Mouse (Mus musculus): ENCODE data around the gene Cd300ld4.
"Not testable (repeated sequence)": the region's sequence is repeated elsewhere in the genome, so short reads cannot be mapped to it uniquely, and the experiment has no call there.

Gene Cd300ld4

DNA sequence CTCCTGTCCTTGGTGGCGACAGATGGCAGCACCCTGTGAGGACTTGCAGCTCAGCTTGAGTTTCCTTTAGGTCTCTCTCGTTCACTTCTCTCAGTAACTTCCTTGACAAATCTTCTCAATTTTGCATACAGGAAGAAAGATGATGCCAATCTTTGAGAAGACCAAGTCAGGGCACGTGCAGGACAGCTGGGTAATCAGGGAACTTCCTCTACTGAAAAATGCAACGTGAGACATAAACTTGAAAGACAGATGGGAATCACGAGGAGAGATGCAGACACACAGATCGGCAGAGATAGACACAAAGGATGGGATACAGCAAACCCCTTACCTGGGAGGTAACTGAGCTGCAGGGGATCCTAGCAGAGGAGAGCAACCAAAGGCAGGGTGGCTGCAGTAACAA is at the start of gene Cd300ld4:
Gene Cd300ld4 (minus strand): TSS at position 101 of the 400 bp plus-strand sequence.
- DNase-seq (ENCODE audit: low read depth, low spot score) = not testable (repeated sequence)

DNA sequence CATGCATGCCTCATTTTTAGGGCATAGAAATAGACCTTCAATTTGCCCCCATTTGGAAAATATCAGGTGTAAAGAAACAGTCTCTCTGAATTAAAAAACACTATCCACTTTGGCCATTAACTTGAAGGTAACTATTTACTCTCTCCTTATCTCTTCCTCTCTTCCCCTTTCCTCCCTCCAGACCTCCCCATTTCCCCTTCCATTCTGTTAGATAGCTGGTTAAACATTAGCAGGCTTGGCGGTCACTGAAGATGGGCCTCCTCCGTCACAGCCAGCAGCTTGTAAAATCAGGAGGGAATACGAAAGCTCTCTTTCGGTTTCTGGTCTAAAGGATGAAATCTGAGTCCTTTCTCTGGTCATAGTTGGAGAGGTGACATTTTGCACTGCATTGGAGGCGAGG is 49.0 kb upstream of the Cd300ld4 start:
- DNase-seq (ENCODE audit: low read depth, low spot score) = no peak

DNA sequence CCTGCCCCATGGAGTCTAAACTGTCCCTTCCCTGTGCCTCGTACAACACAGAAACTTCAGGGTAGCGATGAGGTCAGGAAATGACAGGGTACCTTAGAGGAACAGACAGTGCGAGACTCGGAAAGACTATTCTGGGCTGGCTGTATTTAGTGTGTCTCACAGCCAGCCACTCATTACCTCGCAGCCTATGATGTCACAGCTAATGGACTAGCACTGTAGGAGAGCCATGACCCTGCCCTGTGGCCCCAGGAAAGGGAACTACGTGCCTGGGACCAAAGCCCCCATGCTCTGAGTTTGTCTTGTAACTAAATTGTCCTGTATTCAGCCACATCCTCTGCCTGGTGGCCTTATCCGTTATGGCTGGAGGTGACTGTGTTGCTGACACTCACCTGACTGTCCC is 48.6 kb upstream of the Cd300ld4 start:
- no peak for DNase-seq (ENCODE audit: low read depth, low spot score)

DNA sequence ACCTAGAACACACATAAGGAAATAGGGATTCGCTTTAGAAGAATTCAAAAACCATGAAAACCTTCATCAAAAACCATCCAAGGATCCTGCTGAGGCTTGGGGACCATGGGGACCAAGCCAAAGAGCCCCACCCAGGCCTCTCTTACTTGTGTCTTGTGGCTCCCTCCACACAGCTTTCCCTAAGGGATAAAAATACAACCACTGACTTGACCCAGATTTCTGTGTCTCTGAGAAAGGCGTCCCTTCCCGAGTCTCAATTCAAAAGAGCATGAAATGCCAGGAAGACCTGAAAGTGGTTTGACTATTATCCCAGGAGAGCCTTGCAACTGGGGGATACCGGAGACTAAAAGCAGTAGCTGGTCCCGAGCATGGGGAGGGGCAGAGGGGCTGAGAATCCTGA is 46.2 kb upstream of the Cd300ld4 start:
- DNase-seq (ENCODE audit: low read depth, low spot score) = no peak

DNA sequence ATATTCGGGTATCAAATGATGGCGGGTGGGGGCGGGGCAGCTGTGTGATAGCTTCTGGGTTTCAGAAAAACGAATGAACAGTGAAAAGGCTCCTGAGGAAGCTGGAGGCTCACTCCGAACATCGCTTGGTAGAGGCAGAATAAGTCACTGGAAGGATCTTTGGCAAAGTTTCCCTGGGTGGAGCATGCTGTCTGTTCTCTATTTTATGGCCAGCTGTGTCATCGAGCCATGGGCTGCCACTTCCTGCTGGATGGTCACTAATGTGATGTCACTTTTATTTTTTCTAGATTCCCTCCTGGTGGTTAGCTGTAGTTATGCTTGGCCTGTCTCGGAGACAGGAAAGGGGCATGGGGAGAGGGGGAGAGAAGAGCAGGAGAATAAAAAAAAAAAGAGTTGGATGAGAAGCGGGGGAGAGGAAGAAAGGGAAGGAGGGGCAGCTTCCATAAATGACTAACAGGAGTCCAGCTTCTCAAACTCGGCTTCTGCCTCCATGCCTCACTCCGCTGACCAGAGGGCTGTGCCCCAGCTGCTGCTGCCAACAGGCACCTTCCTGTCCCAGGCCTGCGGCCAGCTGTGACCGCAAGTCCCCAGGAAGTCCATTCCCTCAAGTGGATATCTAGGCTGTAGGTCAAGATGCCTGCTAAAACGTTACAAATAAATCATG is 45.0 kb upstream of the Cd300ld4 start:
- no peak for DNase-seq (ENCODE audit: low read depth, low spot score)

DNA sequence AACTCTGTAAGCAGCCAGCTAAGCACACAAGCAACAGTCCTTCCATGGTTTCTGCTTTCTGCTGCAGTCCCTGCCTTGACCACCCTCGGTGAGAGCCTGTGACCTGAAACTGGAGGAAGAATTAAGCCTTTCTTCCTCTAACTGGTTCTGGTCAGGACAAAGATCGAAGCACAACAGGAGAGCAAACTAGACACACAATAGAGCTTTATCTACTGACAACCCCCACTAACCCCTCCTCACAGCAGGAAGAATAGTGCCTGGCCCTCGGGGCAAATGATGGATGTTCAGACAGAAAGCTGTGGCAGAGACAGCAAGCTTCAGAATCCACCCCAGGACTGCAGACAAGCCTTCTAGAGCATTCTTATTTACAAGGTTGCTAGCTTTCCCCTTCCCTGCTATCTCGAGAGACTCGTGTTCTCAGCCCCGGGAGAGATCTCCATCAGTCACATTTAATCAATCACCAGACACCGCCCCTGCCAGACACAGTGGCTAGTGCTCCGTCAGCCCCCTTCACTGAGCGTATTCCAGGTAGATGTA is 44.3 kb upstream of the Cd300ld4 start:
- DNase-seq (ENCODE audit: low read depth, low spot score) = peak; percentile 49

DNA sequence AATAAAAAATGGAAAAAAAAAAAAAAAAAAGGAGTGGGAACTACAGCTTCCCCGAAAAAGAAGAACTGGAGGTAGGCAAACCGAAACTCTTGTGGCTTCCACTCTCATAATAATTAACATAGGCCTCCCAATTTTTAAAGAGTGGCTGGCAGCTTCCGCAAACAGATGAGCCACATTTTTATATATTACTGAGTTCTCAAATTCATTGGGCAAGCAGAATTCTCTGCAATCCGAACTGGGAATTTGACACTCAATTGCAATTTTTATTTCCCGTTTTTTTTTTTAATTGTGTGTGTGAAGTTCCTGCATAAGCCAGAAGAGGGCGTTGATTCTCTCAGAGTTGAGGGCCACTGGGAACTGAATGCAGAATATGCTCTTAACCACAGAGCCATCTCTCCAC is 40.0 kb upstream of the Cd300ld4 start:
- DNase-seq (ENCODE audit: low read depth, low spot score) = no peak

DNA sequence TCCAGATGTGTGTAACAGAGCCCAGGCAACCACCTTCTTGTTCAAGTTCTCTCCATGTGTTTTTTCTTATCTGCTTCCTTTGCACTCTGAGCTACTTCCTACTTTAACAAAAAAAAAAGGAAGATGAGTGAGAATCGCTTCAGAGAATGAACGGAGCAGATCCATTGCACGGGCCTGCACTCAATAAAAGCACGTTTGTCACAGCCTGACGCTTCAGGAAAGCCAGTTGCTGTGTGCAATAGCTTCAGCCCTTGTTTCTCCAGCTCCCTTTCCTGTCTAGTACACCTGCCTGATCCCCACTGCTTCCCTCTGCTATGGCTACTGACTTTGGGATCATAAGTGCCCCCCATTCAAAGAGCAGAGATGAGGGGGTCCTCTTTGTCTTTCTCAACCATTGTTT is 35.3 kb upstream of the Cd300ld4 start, which contains the start of gene Cd300e:
Gene Cd300e (minus strand): TSS at position 101 of the 400 bp plus-strand sequence.
- no peak for DNase-seq (ENCODE audit: low read depth, low spot score)

DNA sequence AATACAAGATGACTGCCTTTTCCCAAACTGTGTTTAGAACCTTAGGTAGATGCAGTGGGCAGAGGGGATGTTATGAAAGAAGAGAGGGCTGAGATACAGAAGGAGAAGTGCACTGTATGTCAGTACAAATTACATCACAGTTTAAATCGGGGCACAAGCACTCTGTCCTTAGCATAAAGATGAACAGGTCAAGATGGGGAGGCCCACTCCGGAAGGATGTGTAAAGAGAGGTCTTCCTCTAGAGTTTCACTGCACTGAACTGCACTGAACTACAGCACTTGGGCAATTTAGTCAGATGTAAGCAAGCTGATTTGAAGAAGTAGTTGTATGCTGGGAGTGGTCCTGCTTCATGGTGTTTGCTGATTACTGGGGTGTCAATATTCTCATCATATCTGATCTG is 33.0 kb upstream of the Cd300ld4 start:
- no peak for DNase-seq (ENCODE audit: low read depth, low spot score)

DNA sequence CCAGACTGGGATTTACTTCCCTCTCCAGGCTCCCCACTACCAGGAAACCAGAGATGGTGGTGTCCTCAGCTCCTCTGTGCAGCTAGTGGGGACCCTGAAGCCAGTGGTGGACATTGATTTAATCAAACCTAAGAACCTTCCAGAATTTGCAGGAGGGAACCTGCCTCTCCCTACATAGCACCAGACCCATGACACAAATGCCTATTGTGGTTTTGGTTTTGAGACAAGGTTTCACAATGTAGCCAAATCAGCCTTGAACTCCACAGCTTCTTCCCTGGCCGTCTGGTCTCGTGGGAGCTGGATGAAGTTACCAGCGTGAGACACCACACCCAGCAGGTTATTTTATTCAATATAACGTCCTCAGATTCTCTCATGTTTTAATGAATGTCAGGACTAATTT is 31.9 kb upstream of the Cd300ld4 start:
- no peak for DNase-seq (ENCODE audit: low read depth, low spot score)

DNA sequence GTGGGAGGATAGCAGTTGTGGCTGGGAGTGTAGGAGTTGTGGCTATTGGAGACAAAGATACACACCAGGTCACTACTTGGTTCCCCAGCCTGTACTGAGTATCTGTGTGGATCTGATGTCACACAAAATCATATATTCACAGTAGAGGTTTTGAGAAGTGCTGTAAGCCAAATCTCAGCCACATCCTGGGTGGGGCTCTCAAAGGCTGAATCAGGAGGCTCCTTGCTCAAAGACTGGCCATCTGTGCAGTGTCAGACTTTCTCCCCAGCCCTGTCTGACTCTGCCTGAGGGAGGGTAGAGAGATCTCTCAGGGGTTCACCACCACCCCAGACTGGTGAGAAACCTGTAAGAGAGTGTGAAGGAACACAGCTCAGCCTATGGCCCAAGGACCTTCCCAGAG is 27.7 kb upstream of the Cd300ld4 start:
- no peak for DNase-seq (ENCODE audit: low read depth, low spot score)

DNA sequence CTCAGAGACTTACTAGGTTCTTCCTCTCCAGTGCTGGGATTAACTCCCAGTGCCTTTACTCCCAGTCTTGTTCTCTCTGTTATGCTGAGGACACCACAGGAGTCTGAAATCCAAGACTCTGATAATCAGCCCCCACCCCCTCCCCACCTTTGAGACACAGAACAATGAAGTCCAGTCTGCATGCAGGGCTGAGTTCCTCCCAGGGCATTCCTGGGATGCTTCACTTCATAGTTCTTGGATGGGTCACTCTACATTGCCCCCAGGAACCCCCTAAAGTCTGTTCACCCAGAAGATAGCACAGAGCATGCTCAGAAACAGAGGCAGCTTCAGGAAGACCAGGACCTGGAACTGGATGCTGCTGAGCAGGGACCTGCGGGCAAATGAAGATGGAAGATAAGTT is 26.2 kb upstream of the Cd300ld4 start:
- DNase-seq (ENCODE audit: low read depth, low spot score) = no peak

DNA sequence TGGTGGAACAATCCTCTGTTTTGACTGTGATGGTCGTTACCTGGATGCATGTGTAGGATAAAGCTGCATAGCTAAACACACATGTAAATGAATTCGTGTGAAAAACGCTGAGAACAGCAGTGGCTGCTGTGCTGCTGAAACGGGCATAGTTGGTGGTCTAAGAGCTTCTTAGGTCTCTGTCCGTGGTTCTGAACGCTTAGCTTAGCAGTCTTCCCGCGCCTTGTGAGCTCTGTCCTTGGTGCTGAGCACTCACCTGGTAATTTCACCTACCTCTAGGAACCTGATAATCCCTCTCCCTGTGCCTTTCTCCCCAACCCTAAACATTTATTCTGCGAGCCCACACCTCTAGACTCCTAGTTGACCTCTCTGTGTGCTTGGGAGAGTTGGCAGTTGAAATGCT is 25.4 kb upstream of the Cd300ld4 start:
- DNase-seq (ENCODE audit: low read depth, low spot score) = peak; percentile 68

DNA sequence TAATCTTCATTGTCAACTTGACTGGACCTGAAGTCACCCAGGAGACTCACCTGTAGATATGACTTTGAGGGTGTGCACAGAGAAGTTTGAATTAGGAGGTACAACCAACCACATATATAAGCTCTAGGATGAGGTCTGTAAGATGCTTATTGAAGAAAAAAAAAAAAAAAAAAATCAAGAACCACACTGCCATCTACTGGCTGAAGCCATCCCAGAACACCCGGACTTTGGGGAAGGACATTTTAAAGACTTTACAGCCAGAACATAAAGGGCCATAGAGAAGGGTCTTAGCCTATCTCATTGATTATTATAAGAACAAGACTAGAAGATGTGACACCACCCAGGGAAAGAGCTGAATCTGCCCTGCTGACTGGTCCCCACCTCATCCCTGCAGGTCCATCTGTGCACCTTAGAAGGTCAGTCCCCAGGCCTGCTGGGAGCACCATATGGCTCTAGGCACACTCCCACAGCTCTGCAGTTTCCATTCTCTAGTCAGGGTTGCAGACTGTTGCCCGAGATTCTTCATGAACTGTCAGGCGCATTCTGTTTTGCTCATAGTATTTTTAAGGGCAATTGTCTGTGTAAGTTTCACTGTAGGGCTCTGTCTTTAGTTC is 22.6 kb upstream of the Cd300ld4 start:
- DNase-seq (ENCODE audit: low read depth, low spot score) = no peak

DNA sequence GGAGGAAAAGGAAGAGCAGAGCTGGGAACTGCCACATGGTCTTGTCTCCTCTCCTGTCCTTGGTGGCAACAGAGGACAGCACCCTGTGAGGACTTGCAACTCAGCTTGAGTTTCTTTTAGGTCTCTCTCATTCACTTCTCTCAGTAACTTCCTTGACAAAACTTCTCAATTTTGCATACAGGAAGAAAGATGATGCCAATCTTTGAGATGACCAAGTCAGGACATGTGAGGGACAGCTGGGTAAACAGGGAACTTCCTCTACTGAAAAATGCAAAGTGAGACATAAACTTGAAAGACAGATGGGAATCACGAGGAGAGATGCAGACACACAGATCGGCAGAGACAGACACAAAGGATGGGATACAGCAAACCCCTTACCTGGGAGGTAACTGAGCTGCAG is 21.4 kb upstream of the Cd300ld4 start, which contains the start of gene Cd300ld3:
Gene Cd300ld3 (minus strand): TSS at position 151 of the 400 bp plus-strand sequence.
- DNase-seq (ENCODE audit: low read depth, low spot score) = no peak

DNA sequence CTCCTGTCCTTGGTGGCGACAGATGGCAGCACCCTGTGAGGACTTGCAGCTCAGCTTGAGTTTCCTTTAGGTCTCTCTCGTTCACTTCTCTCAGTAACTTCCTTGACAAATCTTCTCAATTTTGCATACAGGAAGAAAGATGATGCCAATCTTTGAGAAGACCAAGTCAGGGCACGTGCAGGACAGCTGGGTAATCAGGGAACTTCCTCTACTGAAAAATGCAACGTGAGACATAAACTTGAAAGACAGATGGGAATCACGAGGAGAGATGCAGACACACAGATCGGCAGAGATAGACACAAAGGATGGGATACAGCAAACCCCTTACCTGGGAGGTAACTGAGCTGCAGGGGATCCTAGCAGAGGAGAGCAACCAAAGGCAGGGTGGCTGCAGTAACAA is 10.9 kb upstream of the Cd300ld4 start, which contains the start of gene Cd300ld5:
Gene Cd300ld5 (minus strand): TSS at position 101 of the 400 bp plus-strand sequence.
- DNase-seq (ENCODE audit: low read depth, low spot score) = not testable (repeated sequence)

DNA sequence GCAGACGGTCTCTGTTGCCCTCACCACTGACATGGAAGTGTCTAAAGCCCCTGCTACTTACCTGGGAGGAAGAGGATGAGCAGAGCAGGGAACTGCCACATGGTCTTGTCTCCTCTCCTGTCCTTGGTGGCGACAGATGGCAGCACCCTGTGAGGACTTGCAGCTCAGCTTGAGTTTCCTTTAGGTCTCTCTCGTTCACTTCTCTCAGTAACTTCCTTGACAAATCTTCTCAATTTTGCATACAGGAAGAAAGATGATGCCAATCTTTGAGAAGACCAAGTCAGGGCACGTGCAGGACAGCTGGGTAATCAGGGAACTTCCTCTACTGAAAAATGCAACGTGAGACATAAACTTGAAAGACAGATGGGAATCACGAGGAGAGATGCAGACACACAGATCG is 10.7 kb downstream of the Cd300ld4 start, which contains the start of gene Cd300ld2:
Gene Cd300ld2 (minus strand): TSS at position 101 of the 400 bp plus-strand sequence.
- DNase-seq (ENCODE audit: low read depth, low spot score) = not testable (repeated sequence)

DNA sequence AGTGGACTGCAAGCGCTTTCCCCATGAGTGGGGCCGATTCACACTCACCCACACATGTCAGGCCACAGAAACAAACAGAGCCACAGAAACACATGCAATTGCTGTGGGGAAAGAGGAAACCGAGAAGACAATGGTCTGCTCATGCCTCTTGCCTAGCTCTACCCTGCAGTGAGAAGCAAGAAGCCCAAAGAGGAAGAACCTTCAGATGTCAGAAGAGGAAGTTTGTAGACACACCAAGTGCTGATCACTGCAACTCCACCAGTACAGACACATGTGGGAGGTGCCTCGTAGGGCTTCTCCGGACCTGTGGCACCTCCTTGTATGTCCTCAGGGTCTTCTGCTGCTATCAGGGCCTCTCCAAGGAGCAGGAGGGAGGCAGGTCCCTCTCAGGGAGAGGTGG is 22.7 kb downstream of the Cd300ld4 start:
- DNase-seq (ENCODE audit: low read depth, low spot score) = no peak

DNA sequence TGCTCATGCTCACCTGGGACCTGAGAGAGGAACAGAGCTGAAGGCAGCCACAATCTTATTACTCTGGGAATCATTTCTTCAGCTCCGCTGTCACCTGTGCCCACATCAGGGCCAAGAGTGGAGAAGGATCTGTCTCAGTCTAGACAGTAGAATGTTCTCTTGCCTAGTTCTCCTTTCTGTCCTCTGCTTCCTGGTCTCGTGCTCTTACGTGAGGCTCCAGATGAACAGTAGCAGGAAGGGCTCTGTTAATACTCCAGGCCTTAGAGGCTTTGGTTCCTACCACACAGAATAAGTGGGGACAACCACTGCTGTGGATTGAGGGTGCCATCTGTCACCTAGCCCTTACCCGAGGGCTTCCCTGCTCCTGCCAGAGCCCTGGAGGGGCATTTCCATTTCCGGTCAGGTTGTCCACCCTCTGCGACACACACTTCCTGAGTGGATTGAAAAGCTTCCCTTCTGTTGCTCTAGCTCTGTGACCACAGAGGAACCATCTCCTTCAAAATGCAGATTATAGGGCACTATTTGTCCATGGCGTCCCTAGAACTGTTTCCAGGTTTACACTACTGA is 25.3 kb downstream of the Cd300ld4 start, which contains the start of gene Cd300c2:
Gene Cd300c2 (minus strand): TSS at position 407 of the 567 bp plus-strand sequence.
- no peak for DNase-seq (ENCODE audit: low read depth, low spot score)

DNA sequence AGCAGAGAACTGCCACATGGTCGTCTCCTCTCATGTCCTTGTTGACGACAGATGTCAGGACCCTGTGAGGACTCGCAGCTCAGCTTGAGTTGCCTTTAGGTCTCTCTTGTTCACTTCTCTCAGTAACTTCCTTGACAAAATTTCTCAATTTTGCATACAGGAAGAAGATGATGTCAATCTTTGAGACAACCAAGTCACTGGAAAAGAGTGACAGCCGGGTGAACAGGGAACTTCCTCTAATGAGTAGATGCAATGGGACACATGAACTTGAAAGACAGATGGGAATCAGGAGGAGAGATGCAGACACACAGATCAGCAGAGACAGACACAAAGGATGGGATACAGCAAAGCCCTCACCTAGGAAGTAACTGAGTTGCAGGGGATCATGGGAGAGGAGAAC is 37.0 kb downstream of the Cd300ld4 start, which contains the start of gene Cd300ld:
Gene Cd300ld (minus strand): TSS at position 130 of the 400 bp plus-strand sequence.
- DNase-seq (ENCODE audit: low read depth, low spot score) = no peak

DNA sequence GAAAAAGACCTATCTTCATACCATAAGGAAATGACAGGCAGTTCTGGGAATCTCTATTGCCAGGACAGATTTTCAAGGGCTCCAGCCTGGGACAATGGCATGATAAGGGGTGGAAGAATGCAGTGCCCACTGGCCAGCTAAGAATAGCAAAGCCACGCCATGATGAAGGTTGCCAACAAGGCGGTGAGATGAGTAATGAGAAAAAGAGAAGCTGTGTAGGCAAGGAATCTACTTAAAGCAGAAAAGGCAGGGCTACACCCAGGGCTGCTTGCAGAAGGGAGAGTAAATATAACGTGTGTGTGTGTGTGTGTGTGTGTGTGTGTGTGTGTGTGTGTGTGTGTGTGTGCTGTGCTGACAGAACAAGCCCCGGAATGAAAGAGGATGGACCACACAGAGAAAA is 44.9 kb downstream of the Cd300ld4 start:
- DNase-seq (ENCODE audit: low read depth, low spot score) = no peak

DNA sequence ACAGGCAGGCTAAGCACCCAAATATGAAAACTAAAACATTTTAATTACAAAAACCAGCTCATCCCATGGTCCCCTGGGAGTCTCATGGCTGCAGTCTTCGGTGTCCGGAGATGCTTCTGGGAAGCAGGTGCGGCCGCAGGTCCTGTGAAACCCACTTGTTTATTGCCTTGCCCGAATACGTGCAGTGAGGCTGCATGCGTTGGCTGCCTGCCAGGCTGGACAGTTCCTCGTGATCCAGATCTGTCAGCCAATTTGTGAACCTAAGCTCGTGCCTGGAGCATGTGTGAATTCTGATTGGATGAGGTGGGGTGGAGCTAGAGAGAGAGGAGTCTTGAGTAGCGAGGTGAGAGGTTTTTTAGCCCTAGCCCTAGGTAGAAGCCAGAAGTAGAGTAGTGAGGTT is 54.1 kb downstream of the Cd300ld4 start:
- no peak for DNase-seq (ENCODE audit: low read depth, low spot score)

Measured in WW6 (cell line).